Mouse (Mus musculus): ENCODE data around the gene Pklr.

DNA sequence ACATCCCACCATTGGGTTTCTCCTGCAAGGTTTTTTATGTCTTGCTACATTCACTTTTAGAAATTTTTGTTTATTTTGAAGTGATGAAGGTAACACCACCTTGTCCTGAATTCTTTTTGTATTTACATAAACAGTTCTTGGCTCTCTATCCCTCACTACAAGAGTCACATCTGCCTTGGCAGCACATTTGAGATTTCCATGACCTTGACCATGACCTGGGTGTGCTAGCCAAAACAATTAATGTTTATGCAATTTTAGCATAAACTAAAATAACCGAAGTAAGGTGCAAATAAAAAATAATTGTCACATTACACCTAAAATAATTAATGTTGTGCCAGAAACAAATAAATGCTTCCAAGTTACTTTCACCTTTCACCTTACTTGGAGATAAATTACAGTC is 27.8 kb upstream of the Pklr start:
- TF ChIP-seq CTCF (conservative IDR thresholded peaks at IDR 0.05; ENCODE audit: low read length) (no peak), NANOG (IDR thresholded peaks at IDR 0.05; ENCODE audit: borderline replicate concordance, low read length) (no peak)

Measured in E14TG2a.4 (cell line).